In the genomic region with DNA sequence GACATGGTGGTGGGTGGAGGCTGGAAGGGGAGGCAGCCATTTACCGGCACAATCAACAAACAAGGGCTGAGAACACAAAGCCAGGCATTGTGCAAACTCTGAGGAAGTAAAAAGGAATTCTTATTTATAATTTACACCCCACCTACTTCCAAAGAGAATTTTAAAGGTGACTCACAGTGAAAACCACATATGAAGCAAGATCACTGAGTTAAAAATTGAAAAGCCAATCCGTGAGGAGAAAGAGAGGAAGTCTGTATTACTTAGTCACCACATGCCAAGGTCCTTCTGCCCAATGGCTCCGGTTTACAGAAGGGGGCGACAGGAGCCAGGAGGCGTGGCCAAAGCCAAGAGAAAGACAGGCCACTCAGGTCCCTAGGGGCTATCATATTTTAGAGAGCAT, we compare ENCODE assay signal across 18 mouse cellular contexts.
DNase-seq lines count a peak whose midpoint lies in the region; ATAC-seq and TF ChIP-seq lines count a peak whose summit lies in the region.
"Had no signal": no experiment of that assay in that cellular context is flagged by ENCODE, and none has a peak within 500 bp of the region (broad histone marks: within the 10 kb centered on the region; RNA-seq: fewer than 3 reads in every experiment).

No protein-coding gene starts in this region.

- H3K79me2 ChIP-seq in C2C12 (ENCODE audit: control insufficient read depth, insufficient read depth), result no peaks in the 10 kb centered on the region

- DNase-seq in adrenal gland, adult (ENCODE audit: inconsistent age in 2 of 2, low spot score in 1 of 2), result peak; percentile 50 to 74
- no peak for DNase-seq in adrenal gland, postnatal 4 days (ENCODE audit: low spot score in 2 of 2)
- DNase-seq in left cerebral cortex, postnatal 36 days (ENCODE audit: low spot score in 2 of 2), result no peak
- DNase-seq in B cell, adult 2 months, result no peak
- DNase-seq: cerebellum, postnatal 36 days; heart, adult 2 months; layer of hippocampus, adult 9-11 months had no signal

- H3K4me1 ChIP-seq in brown adipose tissue, adult 24 weeks (ENCODE audit: control insufficient read depth, insufficient read depth, insufficient read length, low read length), result peaks cover 4% of the 10 kb centered on the region; the same call in 1 of the 2 replicates
- H3K4me1 ChIP-seq in megakaryocyte, embryonic 14.5 days, result peaks cover 53% of the 10 kb centered on the region
- H3K4me1 ChIP-seq: embryonic facial prominence, embryonic 12.5 days had no signal

- no peaks in the 10 kb centered on the region for H3K79me3 ChIP-seq in C2C12 (ENCODE audit: low read depth)

- peaks cover 17% of the 10 kb centered on the region for H3K9me3 ChIP-seq in megakaryocyte, embryonic 14.5 days
- H3K9me3 ChIP-seq: lung, embryonic 15.5 days had no signal

- intact Hi-C loops in left cerebral cortex, postnatal 36 days (cut with DNase I), result loop anchor here (5.0 kb wide), 1 partner anchor 62 kb away; no protein-coding TSS in a partner anchor

- H3K36me3 ChIP-seq in C2C12 (ENCODE audit: control insufficient read depth, insufficient read depth), result no peaks in the 10 kb centered on the region
- H3K36me3 ChIP-seq in megakaryocyte, embryonic 14.5 days (replicated peaks; ENCODE audit: low read length), result peaks cover 6% of the 10 kb centered on the region
- H3K36me3 ChIP-seq: embryonic facial prominence, embryonic 12.5 days; forebrain, embryonic 10.5 days; G1E; lung, embryonic 15.5 days had no signal

- no peak for ATAC-seq in inflammation-experienced regulatory T-cells, adult 6 months
- ATAC-seq: intestine, postnatal 0 days had no signal

- no peak for TF ChIP-seq CTCF in C2C12 (IDR thresholded peaks at IDR 0.05; ENCODE audit: control insufficient read depth, insufficient read depth, insufficient read length)

- no peak overlapping the region for H3ac ChIP-seq in C2C12 (ENCODE audit: control insufficient read depth, insufficient read length, low read depth)

- H3K27ac ChIP-seq in brown adipose tissue, adult 24 weeks (replicated peaks; ENCODE audit: low read depth, low read length), result peak overlapping the region; percentile 42
- H3K27ac ChIP-seq: embryonic facial prominence, embryonic 12.5 days; forebrain, embryonic 10.5 days; heart, adult 2 months; hindbrain, embryonic 14.5 days; kidney, postnatal 0 days; lung, embryonic 15.5 days had no signal

- H3K27me3 ChIP-seq in C2C12 (ENCODE audit: control insufficient read depth, insufficient read depth, insufficient read length), result no peaks in the 10 kb centered on the region
- peaks cover 9% of the 10 kb centered on the region for H3K27me3 ChIP-seq in megakaryocyte, embryonic 14.5 days (replicated peaks)
- H3K27me3 ChIP-seq: embryonic facial prominence, embryonic 12.5 days; lung, embryonic 15.5 days had no signal

- H3K4me3 ChIP-seq in C2C12 (ENCODE audit: insufficient read depth, poor library complexity, severe bottlenecking), result no peak overlapping the region
- no peak overlapping the region for H3K4me3 ChIP-seq in brown adipose tissue, adult 24 weeks (ENCODE audit: insufficient read depth, low read depth, low read length)
- peak overlapping the region; percentile 53 for H3K4me3 ChIP-seq in megakaryocyte, embryonic 14.5 days (replicated peaks)
- H3K4me3 ChIP-seq: embryonic facial prominence, embryonic 12.5 days; forebrain, embryonic 10.5 days; heart, adult 2 months; lung, embryonic 15.5 days had no signal

TF ChIP-seq in C2C12, 6 proteins besides CTCF, POLR2A, EP300 and RAD21:
- peak; percentile 97 for TF ChIP-seq CEBPB (IDR thresholded peaks at IDR 0.05; ENCODE audit: low read depth)
- TF ChIP-seq MAX (IDR thresholded peaks at IDR 0.05), result peak; percentile 84
- TF ChIP-seq USF1 (IDR thresholded peaks at IDR 0.05; ENCODE audit: low read depth), result peak; percentile 47
- TF ChIP-seq MYOG (IDR thresholded peaks at IDR 0.05; ENCODE audit: control insufficient read depth, extremely low read depth, insufficient read length), result no peak

Comparison
In these comparisons a context has a peak if more than half of its experiments do, and no peak if none do; other contexts are left out.
1. DNase-seq: peak in adrenal gland, adult (2 of 2); none in adrenal gland, postnatal 4 days (0 of 2), left cerebral cortex, postnatal 36 days (0 of 2) and B cell, adult 2 months (0 of 2).